Mouse (Mus musculus): ENCODE measurements at regions not wholly inside any gene's neighbourhood (a gene's known extent, or its start where the extent isn't known, plus 50 kb on each side); places are given as distances from the start of the nearest gene placed in this dataset.

DNA sequence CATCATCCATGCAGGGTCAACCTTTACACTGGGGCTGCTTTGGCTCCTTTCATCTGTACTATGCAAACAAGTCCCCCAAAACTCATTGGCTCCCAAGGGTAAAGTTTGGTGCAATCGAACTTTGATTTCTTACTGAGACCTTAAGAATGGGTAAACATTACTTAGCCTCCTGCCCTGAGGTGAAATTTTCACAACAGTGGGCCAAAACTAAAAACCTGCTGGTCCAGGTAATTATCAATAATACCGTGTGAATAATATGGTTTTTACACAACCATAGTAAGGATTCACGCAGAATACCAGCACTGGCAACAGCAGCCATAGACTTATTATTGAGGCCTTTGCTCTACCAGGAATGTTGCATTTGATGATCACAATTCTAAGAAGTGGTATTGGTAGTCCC, 131.6 kb upstream of the Smarca2 start:
- Histone ChIP-seq H3K4me2 (ENCODE audit: low read depth, low read length) (no peak overlapping the region), H3K27me3 (ENCODE audit: insufficient read depth, low read length) (no peaks in the 10 kb centered on the region)
- TF ChIP-seq CTCF (IDR thresholded peaks at IDR 0.05; ENCODE audit: low read depth), result no peak

DNA sequence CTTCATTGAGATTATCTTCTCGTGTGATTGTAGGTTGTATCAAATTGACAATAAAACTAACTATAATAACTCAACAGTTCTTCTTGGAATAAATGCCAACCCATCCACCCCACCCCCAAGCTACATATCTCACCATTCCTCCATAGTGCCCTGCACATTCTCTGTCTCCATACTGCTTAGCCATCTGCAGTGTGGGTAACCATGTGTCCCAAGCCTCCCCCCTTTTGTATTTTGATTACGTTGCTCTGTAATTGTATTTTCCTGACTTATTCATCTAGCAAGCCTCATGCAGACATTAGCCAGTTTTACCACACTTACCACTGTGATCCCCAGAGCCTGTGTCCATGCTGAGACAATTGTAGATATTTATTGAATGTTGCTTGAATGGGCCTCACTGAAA, 129.7 kb upstream of the Smarca2 start:
- no peak overlapping the region for H3K4me2 ChIP-seq (ENCODE audit: low read depth, low read length)
- 46% methylated on average over 2 of the region's 2 CpGs for WGBS

More for the DNA sequence above, 131.6 kb upstream of the Smarca2 start:
- no peak for ATAC-seq
- Histone ChIP-seq H3K9me3 (ENCODE audit: low read length) (no peaks in the 10 kb centered on the region), H3K9ac (replicated peaks; ENCODE audit: low read length) (no peak overlapping the region), H3K27ac (no peak overlapping the region), H3K36me3 (ENCODE audit: insufficient read depth, low read length) (no peaks in the 10 kb centered on the region), H3K4me1 (ENCODE audit: insufficient read depth, low read length) (peaks cover 2% of the 10 kb centered on the region; the same call in 1 of the 2 replicates), H3K4me3 (ENCODE audit: low read length) (no peak overlapping the region)
- WGBS, result 88% methylated on average over 3 of the region's 3 CpGs
- no peak for DNase-seq (ENCODE audit: low spot score)

DNA sequence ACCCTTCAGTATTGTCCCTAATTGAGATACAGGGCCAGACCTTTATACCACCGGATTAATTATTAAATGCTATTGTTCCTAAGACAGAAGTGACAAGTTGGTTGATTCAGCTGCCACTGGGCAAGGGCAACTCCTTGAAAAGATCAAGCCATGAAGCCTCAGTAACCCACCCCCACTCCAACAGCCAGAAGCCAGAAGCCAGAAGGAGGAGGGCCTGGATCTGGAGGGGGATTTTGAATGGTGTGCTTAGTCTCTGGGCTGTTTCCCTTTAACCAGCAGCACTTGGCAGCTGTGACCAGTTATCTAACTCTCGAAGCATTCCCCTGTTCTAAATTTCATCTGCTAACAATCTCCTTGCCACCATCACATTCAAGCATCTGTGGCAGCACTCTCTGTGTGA, 129.1 kb upstream of the Smarca2 start:
- ATAC-seq (no peak), DNase-seq (ENCODE audit: low spot score) (no peak)
- no peak overlapping the region for H3K4me3 ChIP-seq (ENCODE audit: low read length)
- no peak overlapping the region for H3K27ac ChIP-seq
- WGBS, result 13% methylated on average over 2 of the region's 2 CpGs
- no peaks in the 10 kb centered on the region for H3K27me3 ChIP-seq (ENCODE audit: insufficient read depth, low read length)
- H3K36me3 ChIP-seq (ENCODE audit: insufficient read depth, low read length), result no peaks in the 10 kb centered on the region
- H3K4me1 ChIP-seq (ENCODE audit: insufficient read depth, low read length), result peaks cover 6% of the 10 kb centered on the region; the same call in 1 of the 2 replicates
- no peaks in the 10 kb centered on the region for H3K9me3 ChIP-seq (ENCODE audit: low read length)
- TF ChIP-seq CTCF (IDR thresholded peaks at IDR 0.05; ENCODE audit: low read depth), result no peak
- no peak overlapping the region for H3K9ac ChIP-seq (replicated peaks; ENCODE audit: low read length)
- no peak overlapping the region for H3K4me2 ChIP-seq (ENCODE audit: low read depth, low read length)

More for the DNA sequence above, 129.7 kb upstream of the Smarca2 start:
- Histone ChIP-seq H3K4me1 (ENCODE audit: insufficient read depth, low read length) (peaks cover 6% of the 10 kb centered on the region; the same call in 1 of the 2 replicates), H3K27ac (no peak overlapping the region), H3K36me3 (ENCODE audit: insufficient read depth, low read length) (no peaks in the 10 kb centered on the region), H3K4me3 (ENCODE audit: low read length) (no peak overlapping the region), H3K9me3 (ENCODE audit: low read length) (no peaks in the 10 kb centered on the region), H3K27me3 (ENCODE audit: insufficient read depth, low read length) (no peaks in the 10 kb centered on the region), H3K9ac (replicated peaks; ENCODE audit: low read length) (no peak overlapping the region)
- ATAC-seq (no peak), DNase-seq (ENCODE audit: low spot score) (no peak)
- no peak for TF ChIP-seq CTCF (IDR thresholded peaks at IDR 0.05; ENCODE audit: low read depth)

- no peak overlapping the region for H3K4me3 ChIP-seq (ENCODE audit: low read length)
- H3K36me3 ChIP-seq (ENCODE audit: insufficient read depth, low read length), result no peaks in the 10 kb centered on the region
- 25% methylated on average over 16 of the region's 16 CpGs for WGBS
- H3K4me2 ChIP-seq (ENCODE audit: low read depth, low read length), result 0 out of 2 replicates have a peak overlapping the region, but pooled peaks have one; percentile 16
- no peaks in the 10 kb centered on the region for H3K9me3 ChIP-seq (ENCODE audit: low read length)
- ATAC-seq (peak; percentile 53; the same call in 1 of the 2 replicates), DNase-seq (ENCODE audit: low spot score) (peak; percentile 21)
- H3K27ac ChIP-seq, result no peak overlapping the region
- peaks cover 6% of the 10 kb centered on the region; the same call in 1 of the 2 replicates for H3K4me1 ChIP-seq (ENCODE audit: insufficient read depth, low read length)
- no peak for TF ChIP-seq CTCF (IDR thresholded peaks at IDR 0.05; ENCODE audit: low read depth)
- no peak overlapping the region for H3K9ac ChIP-seq (replicated peaks; ENCODE audit: low read length)
- H3K27me3 ChIP-seq (ENCODE audit: insufficient read depth, low read length), result no peaks in the 10 kb centered on the region
Measured at GRCm38 (mm10) chr19:26478055-26478737, 126.7 kb upstream of the Smarca2 start.

DNA sequence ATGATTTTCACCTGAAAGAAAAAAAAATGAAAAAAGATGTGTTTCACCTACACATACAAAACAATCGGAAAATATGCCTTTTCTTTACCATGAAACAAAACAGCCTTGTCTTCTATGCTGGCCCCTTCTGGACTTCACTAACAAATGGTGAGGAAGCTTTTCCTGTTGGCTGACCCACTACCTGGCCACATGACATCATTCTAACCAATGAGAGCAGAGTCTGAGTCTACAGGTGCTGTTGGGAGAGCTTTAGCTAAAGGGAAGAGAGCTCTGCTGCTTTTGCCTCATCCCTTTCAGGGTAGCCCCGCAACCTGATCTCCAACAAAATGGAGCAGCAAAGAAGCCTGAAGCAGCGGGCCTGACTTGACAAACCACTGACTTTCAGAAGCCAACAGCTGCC, 120.5 kb upstream of the Smarca2 start:
- no peaks in the 10 kb centered on the region for H3K27me3 ChIP-seq (ENCODE audit: insufficient read depth, low read length)
- no peaks in the 10 kb centered on the region for H3K9me3 ChIP-seq (ENCODE audit: low read length)
- DNase-seq (ENCODE audit: low spot score) (no peak), ATAC-seq (no peak)
- TF ChIP-seq CTCF (IDR thresholded peaks at IDR 0.05; ENCODE audit: low read depth), result no peak
- no peak overlapping the region for H3K9ac ChIP-seq (replicated peaks; ENCODE audit: low read length)
- WGBS, result 73% methylated on average over 3 of the region's 3 CpGs
- no peaks in the 10 kb centered on the region for H3K4me1 ChIP-seq (ENCODE audit: insufficient read depth, low read length)
- no peak overlapping the region for H3K27ac ChIP-seq
- no peaks in the 10 kb centered on the region for H3K36me3 ChIP-seq (ENCODE audit: insufficient read depth, low read length)
- no peak overlapping the region for H3K4me2 ChIP-seq (ENCODE audit: low read depth, low read length)
- no peak overlapping the region for H3K4me3 ChIP-seq (ENCODE audit: low read length)

DNA sequence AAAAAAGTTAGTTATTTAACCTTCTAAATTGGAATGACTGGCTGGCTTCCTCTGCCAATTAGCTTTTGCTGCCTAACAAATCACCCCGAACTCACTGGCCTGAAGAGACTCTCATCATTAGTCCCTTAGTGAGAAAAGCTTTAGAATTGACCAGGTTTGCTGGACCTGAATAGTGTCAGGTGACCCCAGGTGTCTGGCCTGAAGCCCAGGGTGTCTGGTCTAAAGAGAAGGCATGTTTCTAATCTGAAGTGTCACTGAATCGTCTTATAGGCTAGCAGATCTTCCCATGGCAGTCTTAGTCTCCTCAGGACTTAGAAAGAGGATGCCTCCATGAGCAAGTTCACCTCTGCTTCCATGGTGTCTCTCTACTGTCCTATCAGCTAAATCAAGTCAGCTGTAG, 112.0 kb upstream of the Smarca2 start:
- Histone ChIP-seq H3K4me3 (ENCODE audit: low read length) (no peak overlapping the region), H3K9ac (replicated peaks; ENCODE audit: low read length) (no peak overlapping the region), H3K36me3 (ENCODE audit: insufficient read depth, low read length) (no peaks in the 10 kb centered on the region), H3K4me2 (ENCODE audit: low read depth, low read length) (no peak overlapping the region), H3K27me3 (ENCODE audit: insufficient read depth, low read length) (no peaks in the 10 kb centered on the region), H3K27ac (no peak overlapping the region), H3K9me3 (ENCODE audit: low read length) (no peaks in the 10 kb centered on the region), H3K4me1 (ENCODE audit: insufficient read depth, low read length) (no peaks in the 10 kb centered on the region)
- 72% methylated on average over 2 of the region's 2 CpGs for WGBS
- ATAC-seq (no peak), DNase-seq (ENCODE audit: low spot score) (no peak)
- TF ChIP-seq CTCF (IDR thresholded peaks at IDR 0.05; ENCODE audit: low read depth), result no peak

DNA sequence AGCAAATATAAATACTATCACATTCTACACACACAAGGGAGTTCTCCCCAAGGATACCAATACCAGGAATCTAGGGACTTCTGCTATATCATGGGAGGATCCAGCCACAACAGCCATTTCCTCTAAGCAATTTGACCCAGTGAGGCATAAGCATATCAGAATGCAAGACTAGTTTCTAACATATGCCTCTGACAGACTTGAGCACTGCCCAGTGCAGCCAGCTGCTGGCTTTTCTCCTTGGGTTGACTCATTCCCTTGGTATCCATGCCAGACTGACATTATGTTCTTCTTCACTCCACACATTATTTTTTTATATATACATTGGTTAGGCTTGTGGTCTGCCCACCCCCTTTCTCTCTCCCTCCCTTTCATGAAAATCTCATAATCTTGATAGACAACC, 103.8 kb upstream of the Smarca2 start:
- DNase-seq (ENCODE audit: low spot score), result no peak
- Histone ChIP-seq H3K4me1 (ENCODE audit: insufficient read depth, low read length) (no peaks in the 10 kb centered on the region), H3K9ac (replicated peaks; ENCODE audit: low read length) (no peak overlapping the region), H3K9me3 (ENCODE audit: low read length) (no peaks in the 10 kb centered on the region), H3K36me3 (ENCODE audit: insufficient read depth, low read length) (no peaks in the 10 kb centered on the region), H3K27me3 (ENCODE audit: insufficient read depth, low read length) (no peaks in the 10 kb centered on the region), H3K4me3 (ENCODE audit: low read length) (no peak overlapping the region), H3K4me2 (ENCODE audit: low read depth, low read length) (no peak overlapping the region), H3K27ac (no peak overlapping the region)
- ATAC-seq, result no peak
- no peak for TF ChIP-seq CTCF (IDR thresholded peaks at IDR 0.05; ENCODE audit: low read depth)
